Mouse (Mus musculus): ENCODE measurements around the gene Rapgef2. TPM values are rescaled to one million over a fixed set of nuclear protein-coding genes. Genes with fewer than 3 reads are reported as not detected.
"Not testable (repeated sequence)": the region's sequence is repeated elsewhere in the genome, so short reads cannot be mapped to it uniquely, and the experiment has no call there.

Rapgef2 gene
- total RNA-seq, 4 experiments from 2014 or later, result 140 to 179 (median 158) TPM

- no peak for DNase-seq (ENCODE audit: low spot score in 2 of 2)
Measured at GRCm38 (mm10) chr3:79234485-79234884, 51.8 kb downstream of the Rapgef2 start.

DNA sequence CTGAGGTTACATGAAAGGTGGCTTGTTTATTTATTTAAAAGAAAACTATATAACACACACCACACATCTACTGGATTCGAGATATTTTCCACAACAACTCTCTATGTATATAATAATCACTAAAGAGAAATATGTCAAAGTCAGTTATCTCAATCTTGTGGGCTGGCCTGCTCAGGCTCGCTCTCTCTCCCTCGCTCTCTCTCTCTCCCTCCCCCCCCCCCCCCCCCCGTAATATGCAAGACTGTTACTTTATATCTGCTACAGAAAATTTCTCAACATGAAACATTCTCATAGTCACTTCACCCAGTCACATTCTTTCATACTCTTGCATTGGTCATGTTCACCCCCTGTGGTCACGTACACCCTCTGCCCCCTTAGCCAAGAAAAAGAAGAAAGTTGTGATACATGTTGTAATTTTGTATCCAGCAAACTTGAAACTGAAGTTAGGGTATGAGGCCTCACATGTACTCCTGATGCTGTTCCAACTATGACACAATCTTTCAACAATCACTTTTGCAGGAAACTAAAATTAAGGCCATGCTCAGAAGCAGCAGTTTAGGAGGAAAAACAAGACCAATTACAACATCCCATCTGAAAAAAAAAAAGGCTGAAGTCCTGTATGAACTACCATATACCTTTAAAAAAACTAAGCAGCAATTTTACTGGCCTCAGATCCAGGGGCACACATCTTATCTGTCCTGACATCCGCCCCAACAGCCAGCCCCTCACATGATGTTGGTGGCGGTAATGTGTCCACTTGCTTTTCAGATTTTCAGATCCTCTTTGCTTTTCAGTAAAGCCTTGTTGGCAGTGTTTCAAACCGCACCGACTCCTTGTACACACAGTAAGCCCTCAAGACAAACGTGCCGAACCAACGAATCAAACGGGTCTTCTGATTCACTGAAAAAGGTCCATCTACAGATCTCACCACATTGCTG is 52.6 kb downstream of the Rapgef2 start:
- no peak for DNase-seq (ENCODE audit: low spot score in 2 of 2)

DNA sequence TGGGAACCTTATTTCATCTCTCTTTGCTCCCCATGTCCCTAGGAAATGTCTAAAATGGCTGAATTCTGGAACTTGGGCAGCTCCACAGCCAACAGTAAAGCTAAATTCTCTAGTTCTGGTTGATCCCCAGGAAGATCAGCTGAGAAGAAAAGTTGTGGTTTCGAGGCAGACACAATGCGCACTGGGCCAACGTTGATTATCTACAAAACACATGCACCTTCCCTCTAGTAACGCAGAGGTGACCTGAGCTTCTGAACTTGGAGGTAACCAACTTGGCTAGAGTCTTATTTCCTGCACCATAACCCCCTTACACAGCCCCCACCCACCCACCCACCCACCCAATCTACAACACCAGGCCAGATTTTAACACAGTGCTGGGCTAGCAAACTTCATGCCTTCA is 55.6 kb downstream of the Rapgef2 start:
- DNase-seq (ENCODE audit: low spot score in 2 of 2), result no peak

GRCm38 (mm10) chr3:79229546-79229945 is 56.8 kb downstream of the Rapgef2 start:
- DNase-seq (ENCODE audit: low spot score in 2 of 2), result no peak

DNA sequence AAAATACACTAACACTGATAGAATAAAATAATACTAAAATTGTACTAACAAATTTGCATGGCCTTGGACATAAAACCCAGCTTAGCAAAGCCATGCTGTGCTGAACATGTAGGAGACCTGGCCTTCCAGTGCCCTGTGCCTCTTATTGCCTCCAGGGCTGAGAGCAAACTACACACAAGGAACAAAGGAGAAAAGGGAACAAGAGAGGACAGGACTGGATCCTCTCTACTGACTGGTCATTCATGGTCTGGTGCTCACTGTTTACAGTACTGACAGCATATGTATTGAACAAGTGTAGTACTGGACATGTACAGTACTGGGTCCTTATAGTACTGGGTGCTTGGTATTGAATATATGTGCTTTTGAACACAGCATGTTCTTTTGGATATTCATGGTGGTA is 58.0 kb downstream of the Rapgef2 start:
- DNase-seq (ENCODE audit: low spot score in 2 of 2), result no peak

DNA sequence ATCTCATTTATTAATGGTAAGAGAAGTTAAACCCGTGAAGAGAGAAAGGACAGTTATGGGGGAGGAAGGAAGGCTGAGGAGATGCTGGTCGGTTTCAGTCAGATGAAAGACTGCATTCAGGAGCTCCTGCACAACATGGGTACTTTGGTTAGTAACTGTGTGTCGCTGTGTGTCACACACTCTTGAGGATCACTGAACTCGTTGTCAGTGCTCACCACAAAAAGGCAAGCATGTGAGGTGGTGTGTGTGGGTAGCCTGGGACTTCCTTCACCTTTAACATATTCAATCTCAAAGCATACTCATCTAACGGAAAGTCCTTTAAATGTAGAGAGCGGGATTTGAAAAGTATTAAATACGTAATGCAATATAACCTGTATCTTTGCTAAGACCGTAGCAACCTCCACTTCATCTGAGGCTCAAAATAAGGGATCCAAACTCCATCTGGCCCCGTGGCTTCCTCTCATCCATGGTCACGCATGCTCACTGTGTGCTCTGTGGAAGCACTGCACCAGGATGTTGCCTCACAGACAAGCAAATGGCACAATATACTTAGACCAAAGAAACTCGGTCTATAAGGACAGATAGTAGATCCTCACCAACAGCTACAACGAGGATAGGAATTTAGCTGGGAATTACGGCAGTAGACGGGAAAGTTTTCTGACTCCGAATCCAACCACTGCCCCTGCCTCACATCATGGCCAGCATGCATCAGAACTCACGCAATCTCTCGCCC is 58.8 kb downstream of the Rapgef2 start:
- no peak for DNase-seq (ENCODE audit: low spot score in 2 of 2)

GRCm38 (mm10) chr3:79226807-79227206 is 59.5 kb downstream of the Rapgef2 start:
- DNase-seq (ENCODE audit: low spot score in 2 of 2), result not testable (repeated sequence)

- no peak for DNase-seq (ENCODE audit: low spot score in 2 of 2)
Measured at GRCm38 (mm10) chr3:79225888-79226287, 60.4 kb downstream of the Rapgef2 start.

GRCm38 (mm10) chr3:79224352-79224751 is 62.0 kb downstream of the Rapgef2 start:
- no peak for DNase-seq (ENCODE audit: low spot score in 2 of 2)

GRCm38 (mm10) chr3:79223281-79223680 is 63.0 kb downstream of the Rapgef2 start:
- DNase-seq (ENCODE audit: low spot score in 2 of 2), result no peak

GRCm38 (mm10) chr3:79222192-79222960 is 63.9 kb downstream of the Rapgef2 start:
- DNase-seq (ENCODE audit: low spot score in 2 of 2), result no peak

DNA sequence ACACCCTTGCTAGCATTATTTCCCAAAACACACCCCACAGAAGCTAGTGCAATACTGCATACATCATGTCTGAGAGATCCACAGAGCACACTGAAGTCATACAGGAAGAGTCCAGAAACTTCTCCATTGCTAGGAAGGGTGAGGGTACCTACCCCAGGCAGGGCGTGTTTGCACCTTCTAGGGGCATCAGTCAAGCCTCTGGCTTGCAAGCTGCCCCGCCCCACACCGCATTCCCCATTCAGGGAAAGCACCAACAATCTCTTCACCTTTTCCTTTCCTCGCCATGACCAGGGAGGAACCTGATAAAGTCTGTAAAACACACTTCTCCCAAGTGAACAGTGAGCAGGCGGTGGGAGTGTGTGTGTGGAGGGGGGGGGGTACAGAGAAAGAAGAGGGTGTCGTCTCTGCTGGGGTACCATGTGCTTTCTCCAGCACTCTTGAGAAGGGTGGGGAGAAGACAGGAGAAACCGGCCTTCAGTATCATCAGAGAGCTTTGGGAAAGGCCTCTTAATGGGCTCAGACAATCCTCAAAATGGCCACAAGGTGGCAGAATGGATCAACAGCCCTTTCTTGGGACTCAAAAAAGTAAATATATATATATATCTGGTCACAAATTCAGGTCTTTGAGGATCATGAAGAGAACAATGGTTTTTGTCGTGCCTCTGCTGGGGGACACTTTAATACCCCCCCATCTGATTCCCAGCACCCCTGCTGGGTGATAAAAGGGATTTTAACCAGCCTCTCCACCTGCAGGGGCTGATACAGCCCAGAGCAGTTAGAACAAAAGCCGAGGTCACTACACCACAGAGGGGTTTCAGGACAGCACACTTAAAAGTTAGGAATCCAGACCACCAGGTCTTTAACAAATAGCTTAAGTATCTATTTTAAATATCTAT is 64.8 kb downstream of the Rapgef2 start:
- peak in 1 of 2 experiments; percentile 71 for DNase-seq (ENCODE audit: low spot score in 2 of 2)

- DNase-seq (ENCODE audit: low spot score in 2 of 2), result no peak
Measured at GRCm38 (mm10) chr3:79219144-79219930, 67.0 kb downstream of the Rapgef2 start.

GRCm38 (mm10) chr3:79218566-79219051 is 67.7 kb downstream of the Rapgef2 start:
- no peak for DNase-seq (ENCODE audit: low spot score in 2 of 2)

DNA sequence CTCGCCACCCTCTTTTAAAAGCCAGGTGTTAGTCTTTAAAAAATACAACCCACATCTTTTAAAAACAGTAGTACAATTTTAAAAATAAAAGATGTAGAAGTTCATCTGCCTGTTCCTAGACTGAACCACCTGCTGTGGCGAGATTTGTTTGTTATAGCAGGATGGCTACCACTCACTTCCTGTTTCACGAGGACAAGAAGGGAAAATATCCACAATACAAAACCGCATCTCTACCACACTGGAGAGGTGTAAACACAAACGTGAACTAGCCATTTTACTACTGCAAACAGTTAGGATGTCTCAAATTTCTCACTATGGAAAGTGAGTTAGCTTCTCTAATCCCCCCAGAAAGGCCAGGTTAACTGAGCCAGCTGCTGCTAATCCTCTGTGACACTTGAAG is 76.1 kb downstream of the Rapgef2 start:
- DNase-seq (ENCODE audit: low spot score in 2 of 2), result no peak

GRCm38 (mm10) chr3:79207216-79207615 is 79.1 kb downstream of the Rapgef2 start:
- DNase-seq (ENCODE audit: low spot score in 2 of 2), result no peak

GRCm38 (mm10) chr3:79206524-79206923 is 79.8 kb downstream of the Rapgef2 start:
- DNase-seq (ENCODE audit: low spot score in 2 of 2), result no peak

GRCm38 (mm10) chr3:79205981-79206380 is 80.3 kb downstream of the Rapgef2 start:
- no peak for DNase-seq (ENCODE audit: low spot score in 2 of 2)

GRCm38 (mm10) chr3:79205112-79205511 is 81.2 kb downstream of the Rapgef2 start:
- no peak for DNase-seq (ENCODE audit: low spot score in 2 of 2)

DNA sequence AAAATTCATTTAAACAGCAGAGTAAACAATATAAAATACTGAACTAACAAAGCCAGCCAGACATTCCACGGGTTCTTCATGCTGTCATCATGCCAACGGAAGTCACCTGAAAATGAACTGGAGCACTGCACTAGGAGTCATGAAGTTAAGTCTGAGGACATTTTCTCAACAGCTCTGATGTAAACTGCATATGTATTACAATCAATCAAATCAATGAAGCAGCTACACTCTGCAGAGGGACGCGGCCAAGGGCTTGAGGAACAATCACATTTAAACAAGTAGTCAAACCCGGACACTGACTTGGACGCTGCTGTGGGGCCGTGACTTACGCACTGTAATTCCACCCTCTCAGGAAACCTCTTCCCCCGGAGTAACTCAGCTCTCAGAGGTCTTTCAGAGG is 82.1 kb downstream of the Rapgef2 start:
- no peak for DNase-seq (ENCODE audit: low spot score in 2 of 2)

Measured in layer of hippocampus, adult 8-10 months (tissue).